Mouse (Mus musculus) heart, embryonic 14.5 days (tissue): ENCODE measurements around the gene Psmc5. TPM values are rescaled to one million over a fixed set of nuclear protein-coding genes. Genes with fewer than 3 reads are reported as not detected.

Source experiments
- ATAC-seq: fragments of 200-750 bp; cut with Nextera tagmentation; 2 replicates; pipeline ENCODE4 v1.8.0; 2017; ENCODE audit warnings: low read depth, moderate TSS enrichment; ENCODE audit not compliant: insufficient number of reproducible peaks, insufficient read depth, low FRiP score
- H3K27ac ChIP-seq, 2 experiments: fragments of 200-500 bp in 1 of 2; fragments of 300-500 bp in 1 of 2; sonication (generic) in 1 of 2; replicated peaks in 1 of 2; 2 replicates each; pipeline ENCODE4 v1.5.1; 2012 to 2014; ENCODE audit warnings: low read depth in 2 of 2, low read length in 2 of 2, control low read depth in 1 of 2, mild to moderate bottlenecking in 1 of 2, mixed read lengths in 1 of 2; ENCODE audit not compliant: control insufficient read depth in 1 of 2, insufficient read depth in 1 of 2
- H3K27me3 ChIP-seq: fragments of 300-500 bp; sonication (generic); 2 replicates; pipeline ENCODE4 v1.6.1; 2014; ENCODE audit warnings: mild to moderate bottlenecking, low read length, control low read depth; ENCODE audit not compliant: control insufficient read depth, insufficient read depth
- H3K36me3 ChIP-seq: fragments of 300-500 bp; sonication (generic); 2 replicates; pipeline ENCODE4 v1.6.1; 2014; ENCODE audit warnings: mild to moderate bottlenecking, control low read depth, low read length, mixed read lengths; ENCODE audit not compliant: control insufficient read depth, insufficient read depth
- H3K4me1 ChIP-seq, 2 experiments: fragments of 200-500 bp in 1 of 2; fragments of 300-500 bp in 1 of 2; sonication (generic) in 1 of 2; 2 replicates each; pipeline ENCODE4 v1.6.1; 2012 to 2014; ENCODE audit warnings: low read length in 2 of 2, control low read depth in 1 of 2, mixed read lengths in 1 of 2; ENCODE audit not compliant: control insufficient read depth in 2 of 2, insufficient read depth in 2 of 2
- H3K4me2 ChIP-seq: fragments of 300-500 bp; sonication (generic); 2 replicates; pipeline ENCODE4 v1.6.1; 2014; ENCODE audit warnings: mild to moderate bottlenecking, low read length
- H3K4me3 ChIP-seq, 2 experiments: fragments of 200-500 bp in 1 of 2; fragments of 300-500 bp in 1 of 2; sonication (generic) in 1 of 2; 2 replicates each; pipeline ENCODE4 v1.5.1; 2012 to 2014; ENCODE audit warnings: low read length in 2 of 2, mild to moderate bottlenecking in 2 of 2, control low read depth in 1 of 2, low read depth in 1 of 2, moderate library complexity in 1 of 2; ENCODE audit not compliant: control insufficient read depth in 1 of 2, insufficient read depth in 1 of 2
- H3K9ac ChIP-seq: fragments of 300-500 bp; sonication (generic); 2 replicates; pipeline ENCODE4 v1.6.1; 2014; ENCODE audit warnings: mild to moderate bottlenecking, low read length
- H3K9me3 ChIP-seq: fragments of 300-500 bp; sonication (generic); 2 replicates; pipeline ENCODE4 v1.6.1; 2016; ENCODE audit warnings: low read length, control low read depth; ENCODE audit not compliant: control insufficient read depth
- WGBS: fragments of 180-500 bp; shearing (Covaris S2); extraction: QIAGEN DNeasy Blood & Tissue Kit; methylation state at CpG from one replicate; pipeline ENCODE4 v1.1.7; 2014; 5-methylcytosine and 5-hydroxymethylcytosine counted together
- polyA plus RNA-seq: library from polyadenylated mRNA; unstranded; fragments of >200 nt; fragmentation: Nextera tagmentation; extraction: Ambion mirVana; gene quantifications from 2 replicates; pipeline ENCODE4 v1.2.1, GENCODE M21; 2014

The Psmc5 gene
- polyA plus RNA-seq, 1 experiment from 2014 or later = 200 TPM

GRCm38 (mm10) chr11:106264988-106265387 is 9.0 kb downstream of the Psmc5 start:
- Histone ChIP-seq H3K4me2 (no peak overlapping the region), H3K4me3 (no peak overlapping the region), H3K27ac (no peak overlapping the region), H3K9ac (no peak overlapping the region), H3K27me3 (no peaks in the 10 kb centered on the region), H3K4me1 (peaks cover 0 to 12% of the 10 kb centered on the region in 2 experiments; a peak in 3 of 4 replicates), H3K9me3 (no peaks in the 10 kb centered on the region), H3K36me3 (peaks cover 74% of the 10 kb centered on the region)
- no peak for ATAC-seq
- 92% methylated on average over 15 of the region's 15 CpGs for WGBS

GRCm38 (mm10) chr11:106265570-106265969 is 9.6 kb downstream of the Psmc5 start:
- no peak overlapping the region for H3K4me2 ChIP-seq
- no peak overlapping the region for H3K4me3 ChIP-seq
- 89% methylated on average over 4 of the region's 4 CpGs for WGBS
- peaks cover 75% of the 10 kb centered on the region for H3K36me3 ChIP-seq
- no peak for ATAC-seq
- H3K4me1 ChIP-seq = peaks cover 0 to 12% of the 10 kb centered on the region in 2 experiments; a peak in 3 of 4 replicates
- H3K27ac ChIP-seq = no peak overlapping the region
- no peak overlapping the region for H3K9ac ChIP-seq
- no peaks in the 10 kb centered on the region for H3K9me3 ChIP-seq
- no peaks in the 10 kb centered on the region for H3K27me3 ChIP-seq

GRCm38 (mm10) chr11:106266431-106266830 is 10.5 kb downstream of the Psmc5 start:
- Histone ChIP-seq H3K9me3 (no peaks in the 10 kb centered on the region), H3K36me3 (peaks cover 67% of the 10 kb centered on the region), H3K4me1 (peaks cover 2 to 18% of the 10 kb centered on the region in 2 experiments), H3K9ac (no peak overlapping the region), H3K27me3 (no peaks in the 10 kb centered on the region), H3K4me2 (no peak overlapping the region), H3K27ac (no peak overlapping the region), H3K4me3 (no peak overlapping the region)
- ATAC-seq = no peak
- WGBS = 93% methylated on average over 10 of the region's 10 CpGs

- Histone ChIP-seq H3K4me2 (no peak overlapping the region), H3K36me3 (peaks cover 57% of the 10 kb centered on the region), H3K27ac (no peak overlapping the region), H3K4me1 (peaks cover 5 to 19% of the 10 kb centered on the region in 2 experiments), H3K9ac (no peak overlapping the region), H3K4me3 (no peak overlapping the region), H3K9me3 (no peaks in the 10 kb centered on the region), H3K27me3 (no peaks in the 10 kb centered on the region)
- no peak for ATAC-seq
- WGBS = 71% methylated on average over 15 of the region's 15 CpGs
These were observed 11.4 kb downstream of the Psmc5 start for GRCm38 (mm10) chr11:106267311-106267852.

GRCm38 (mm10) chr11:106267871-106268270 is 11.9 kb downstream of the Psmc5 start:
- no peak overlapping the region for H3K9ac ChIP-seq
- no peaks in the 10 kb centered on the region for H3K9me3 ChIP-seq
- H3K4me3 ChIP-seq = no peak overlapping the region
- H3K36me3 ChIP-seq = peaks cover 52% of the 10 kb centered on the region
- no peak for ATAC-seq
- H3K4me1 ChIP-seq = peaks cover 5 to 19% of the 10 kb centered on the region in 2 experiments
- no peaks in the 10 kb centered on the region for H3K27me3 ChIP-seq
- H3K4me2 ChIP-seq = no peak overlapping the region
- no peak overlapping the region for H3K27ac ChIP-seq
- WGBS = 65% methylated on average over 5 of the region's 5 CpGs

GRCm38 (mm10) chr11:106268326-106269059 is 12.5 kb downstream of the Psmc5 start:
- Histone ChIP-seq H3K4me3 (no peak overlapping the region), H3K4me2 (no peak overlapping the region), H3K27me3 (no peaks in the 10 kb centered on the region), H3K27ac (no peak overlapping the region), H3K9ac (0 out of 2 replicates have a peak overlapping the region, but pooled peaks have one; percentile 8), H3K36me3 (peaks cover 46% of the 10 kb centered on the region), H3K9me3 (no peaks in the 10 kb centered on the region), H3K4me1 (peaks cover 5 to 22% of the 10 kb centered on the region in 2 experiments)
- no peak for ATAC-seq
- WGBS = 56% methylated on average over 8 of the region's 8 CpGs

GRCm38 (mm10) chr11:106269060-106269431 is 13.1 kb downstream of the Psmc5 start:
- no peak overlapping the region for H3K4me2 ChIP-seq
- no peak for ATAC-seq
- H3K4me1 ChIP-seq = peaks cover 5 to 22% of the 10 kb centered on the region in 2 experiments
- 67% methylated on average over 3 of the region's 3 CpGs for WGBS
- H3K9ac ChIP-seq = 0 out of 2 replicates have a peak overlapping the region, but pooled peaks have one; percentile 8
- H3K27ac ChIP-seq = no peak overlapping the region
- H3K9me3 ChIP-seq = no peaks in the 10 kb centered on the region
- peaks cover 40% of the 10 kb centered on the region for H3K36me3 ChIP-seq
- H3K4me3 ChIP-seq = no peak overlapping the region
- H3K27me3 ChIP-seq = no peaks in the 10 kb centered on the region
